Mouse (Mus musculus) spleen, postnatal 14 days (tissue): ENCODE results near the gene Car10.

Experiments used
- DNase-seq, 2 experiments: peaks; one replicate each; pipeline ENCODE4 v3.0.0; 2021 to 2022; ENCODE audit warnings: low spot score in 2 of 2

The Car10 gene

DNA sequence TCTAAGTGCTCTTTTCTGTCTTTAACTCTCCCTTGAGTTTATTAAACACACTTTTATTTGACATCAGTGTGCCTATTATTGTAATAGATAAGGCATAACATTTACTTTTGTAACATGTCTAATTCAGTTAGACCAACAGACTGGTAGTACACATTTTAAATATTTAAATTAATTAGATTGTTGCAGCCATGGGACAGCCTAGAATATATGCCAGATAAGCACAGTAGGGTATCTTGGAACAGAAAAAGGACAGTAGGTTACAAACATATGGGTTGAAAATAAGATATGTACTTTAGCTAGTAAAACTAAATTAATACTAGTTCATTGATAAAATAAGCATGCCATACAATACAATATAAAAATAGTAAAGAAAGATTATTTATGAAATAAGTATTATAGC, 74.6 kb downstream of the Car10 start:
- DNase-seq, result no peak

DNA sequence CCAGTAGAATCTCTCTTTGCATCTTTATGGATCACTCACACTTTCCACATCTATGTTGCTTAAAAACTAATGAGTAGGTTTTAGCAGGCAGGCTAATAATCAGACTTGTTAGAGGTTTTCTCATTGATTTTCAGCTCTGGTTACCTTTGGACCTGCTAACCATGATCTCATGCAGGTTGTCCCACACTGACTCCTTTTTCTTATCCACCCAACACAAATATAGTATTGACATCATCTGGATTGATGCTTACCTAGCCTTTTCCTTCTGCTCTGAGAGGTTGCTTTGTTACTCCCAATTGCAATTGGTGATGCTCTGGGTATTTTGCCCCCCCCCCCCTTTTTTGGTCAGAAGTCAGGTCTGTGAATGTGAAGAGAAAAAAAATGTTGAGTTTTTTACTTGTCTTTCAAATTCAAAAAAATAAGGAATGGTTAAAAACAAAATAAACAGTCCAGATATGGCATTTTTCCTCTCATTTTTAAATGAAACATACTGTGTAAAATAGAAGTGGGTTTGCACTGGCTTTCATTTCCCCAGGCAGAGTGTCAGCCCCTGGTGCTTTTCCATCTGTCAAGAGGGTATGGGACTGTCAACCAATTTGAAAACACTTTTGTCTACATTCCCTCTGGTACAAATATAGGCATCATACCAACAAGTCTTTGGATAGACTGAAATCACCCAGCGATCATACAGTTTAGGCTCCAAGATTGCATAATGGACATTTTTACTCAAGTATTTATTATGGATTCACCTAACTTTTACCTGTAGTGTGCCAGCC, 75.9 kb downstream of the Car10 start:
- no peak for DNase-seq

DNA sequence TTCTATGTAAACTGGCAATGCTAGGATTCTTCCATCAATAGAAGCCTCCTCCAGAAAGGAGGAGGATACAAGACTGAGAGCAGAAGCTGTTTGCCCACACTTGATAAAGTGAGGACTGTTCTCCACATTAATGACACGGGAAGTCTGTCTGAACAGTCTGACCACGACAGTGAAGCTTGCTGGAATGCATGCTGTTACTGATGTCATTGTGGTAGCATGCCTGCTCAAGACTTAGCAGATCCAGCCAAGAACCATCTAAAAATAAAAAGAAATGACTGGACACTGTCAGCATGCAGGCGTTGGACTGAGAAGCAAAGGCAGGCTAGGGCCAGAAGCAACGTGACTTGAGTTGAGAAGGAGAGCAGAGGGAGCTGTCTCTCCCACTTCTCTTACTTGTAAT, 87.6 kb downstream of the Car10 start:
- no peak for DNase-seq

DNA sequence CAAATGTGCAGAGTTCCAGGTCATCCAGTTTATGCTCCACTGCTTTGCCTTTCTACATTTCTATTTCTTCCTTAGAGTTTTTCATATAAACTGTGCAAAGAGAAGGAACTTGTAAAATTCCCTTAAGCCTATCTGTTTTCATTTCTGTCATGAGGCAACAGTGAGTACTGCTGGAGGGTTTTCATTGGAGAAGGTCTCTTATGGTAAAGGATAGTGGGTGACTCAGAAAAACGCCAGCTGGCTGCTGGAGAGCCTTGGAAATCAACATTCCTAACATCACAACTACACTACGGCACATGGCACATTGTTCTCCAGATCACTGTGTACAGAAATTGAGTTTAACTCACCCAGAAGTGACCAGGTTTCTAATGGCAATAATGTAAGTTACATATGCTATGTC, 88.3 kb downstream of the Car10 start:
- no peak for DNase-seq

DNA sequence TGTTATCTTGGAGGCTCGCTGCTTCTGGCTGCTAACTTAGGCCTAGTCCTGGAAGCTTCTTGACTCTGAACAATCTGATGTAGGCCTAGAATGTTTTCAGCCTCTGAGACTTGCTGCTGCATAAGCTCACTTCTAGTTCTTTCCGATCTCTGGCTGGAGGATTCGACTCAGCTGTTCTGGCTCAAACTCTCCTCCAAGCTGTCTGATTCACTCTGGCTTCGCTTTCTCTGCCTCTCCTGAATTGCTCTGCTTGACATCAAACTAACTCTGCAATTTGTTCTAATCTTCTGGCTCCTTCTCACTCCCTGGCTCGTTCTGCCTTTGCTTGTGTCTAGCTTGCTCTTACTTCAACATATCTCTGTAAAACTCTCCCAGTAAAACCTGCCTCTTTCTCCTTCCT, 90.8 kb downstream of the Car10 start:
- no peak for DNase-seq

DNA sequence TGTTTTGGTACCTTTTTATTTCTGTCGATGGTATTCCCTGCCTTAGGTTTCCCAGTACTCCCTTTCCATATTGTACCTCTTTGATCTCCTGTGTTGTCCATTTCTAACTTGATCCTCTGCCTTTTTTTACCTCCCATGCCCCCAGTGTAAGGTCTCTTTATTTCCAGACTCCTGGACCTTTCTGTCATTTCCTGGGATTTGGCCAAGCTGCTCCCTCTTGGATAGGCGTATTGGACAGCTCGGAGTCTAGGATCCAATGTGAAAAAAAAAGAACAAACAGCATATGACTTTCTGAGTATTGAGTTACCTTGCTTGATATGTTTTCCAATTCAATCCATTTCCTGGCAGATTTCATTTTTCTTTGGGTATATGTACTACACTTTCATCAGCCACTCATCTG, 102.2 kb downstream of the Car10 start:
- DNase-seq, result no peak

DNA sequence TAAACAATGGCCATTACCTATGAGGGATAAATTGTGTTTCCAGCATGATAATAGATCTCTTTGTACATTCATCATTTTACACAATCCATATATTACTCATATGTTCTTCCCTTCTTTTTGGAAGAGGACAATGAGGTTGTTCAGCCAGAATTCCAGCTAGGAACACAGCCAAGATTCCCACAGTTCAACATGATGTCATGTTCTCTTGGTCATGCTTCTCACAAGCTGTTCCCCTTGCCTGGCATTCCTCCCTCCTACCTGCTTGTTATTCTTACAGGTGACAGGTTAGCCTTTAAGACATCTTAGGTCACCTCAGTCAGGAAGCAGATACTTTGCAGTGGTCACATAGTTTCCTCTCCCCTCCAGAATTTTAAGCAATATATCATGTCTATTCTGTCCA, 119.6 kb downstream of the Car10 start:
- no peak for DNase-seq

DNA sequence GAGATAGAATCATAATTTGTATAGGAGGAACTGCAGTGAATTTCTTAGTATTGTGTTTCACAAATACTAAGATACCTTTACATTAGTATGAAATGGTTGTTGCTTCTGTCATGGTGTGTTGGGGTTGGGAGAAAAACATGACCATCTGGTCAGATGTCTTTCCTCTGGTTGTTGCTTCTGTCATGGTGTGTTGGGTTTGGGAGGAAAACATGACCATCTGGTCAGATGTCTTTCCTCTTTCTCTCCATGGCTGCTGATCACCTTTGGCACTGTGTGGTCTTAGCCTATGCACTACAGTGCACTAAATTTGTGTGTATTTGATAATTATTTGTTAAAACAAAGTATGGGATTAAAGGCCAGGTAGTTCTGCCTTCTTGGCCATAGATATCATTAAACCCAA, 132.2 kb downstream of the Car10 start:
- no peak for DNase-seq

DNA sequence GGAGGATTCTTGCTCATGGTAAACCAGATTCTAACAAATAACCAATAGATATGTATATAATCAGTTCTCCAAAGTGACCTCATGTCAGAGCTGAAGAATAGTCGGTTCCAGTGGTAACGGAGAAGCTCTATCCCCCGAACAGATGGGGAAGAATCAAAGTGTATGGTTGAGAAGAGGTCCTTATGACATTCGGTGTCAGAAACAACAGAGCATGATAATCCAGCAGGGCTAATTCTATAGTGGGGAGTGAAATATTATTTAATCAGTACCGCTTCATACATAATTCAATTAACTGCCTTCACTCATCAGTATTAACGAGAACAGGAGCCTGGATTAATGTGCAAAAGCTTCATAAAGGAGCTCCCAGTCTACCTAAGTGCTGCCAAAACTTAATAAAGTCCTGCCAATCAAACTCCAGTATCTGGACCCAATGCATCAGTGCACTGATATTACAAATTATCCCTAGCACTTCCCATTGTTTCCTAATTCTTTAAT, 152.0 kb downstream of the Car10 start:
- no peak for DNase-seq

DNA sequence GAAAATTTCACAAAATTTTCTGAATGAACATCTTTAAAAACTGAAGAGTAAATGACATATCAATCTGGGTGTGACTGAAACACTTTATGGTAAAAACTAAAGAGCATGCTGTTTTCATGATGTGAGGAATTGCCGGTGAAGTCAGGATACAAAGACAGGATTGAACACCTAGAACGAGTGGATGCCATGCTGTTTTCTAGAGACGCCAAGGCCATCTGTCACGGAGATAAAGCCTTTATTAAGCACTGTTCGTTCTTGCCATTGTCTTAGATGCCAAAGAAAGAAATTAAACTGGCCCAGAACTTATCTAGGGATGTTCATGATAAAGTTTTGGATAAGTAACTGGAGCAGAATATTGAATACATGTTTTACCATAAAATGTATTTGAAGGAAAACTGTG, 153.9 kb downstream of the Car10 start:
- DNase-seq, result no peak

DNA sequence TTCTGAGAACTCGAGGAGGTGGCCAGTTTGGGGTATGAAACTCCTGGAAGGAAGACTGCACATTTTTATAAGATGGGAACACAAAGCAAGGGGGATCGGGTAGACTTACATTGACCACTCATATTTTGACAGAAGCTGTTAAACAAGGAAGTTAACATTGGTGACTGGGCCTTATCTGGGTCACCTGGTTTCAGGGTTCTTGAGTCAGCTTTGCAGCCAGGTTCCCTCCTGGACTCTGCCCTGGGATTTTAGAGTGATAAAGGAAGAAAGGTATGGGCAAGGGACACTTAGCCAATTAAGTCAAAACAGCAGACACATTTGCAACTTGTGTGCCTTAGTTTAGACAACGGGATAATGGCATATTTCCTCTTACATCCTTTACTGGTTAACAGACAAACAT, 166.2 kb downstream of the Car10 start:
- DNase-seq, result no peak

DNA sequence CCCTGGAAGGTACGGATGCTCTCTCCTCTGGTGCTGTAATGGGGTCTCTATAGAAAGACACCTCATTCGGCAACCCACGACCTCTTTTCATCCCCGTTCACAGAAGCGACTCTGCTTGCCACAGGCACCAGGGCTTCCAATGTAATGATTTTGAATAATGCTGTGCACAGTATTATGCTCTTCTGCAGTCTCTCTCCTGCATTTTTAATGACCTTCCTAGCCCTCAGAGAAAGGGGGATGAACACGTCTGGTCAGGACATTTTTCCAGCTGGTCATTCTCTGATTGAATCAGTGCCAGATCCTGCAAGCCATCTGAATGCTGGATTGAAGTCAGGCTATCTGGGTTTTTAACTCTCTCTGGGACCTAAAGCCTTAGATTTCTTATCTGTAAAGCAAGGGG, 174.2 kb downstream of the Car10 start:
- no peak for DNase-seq

DNA sequence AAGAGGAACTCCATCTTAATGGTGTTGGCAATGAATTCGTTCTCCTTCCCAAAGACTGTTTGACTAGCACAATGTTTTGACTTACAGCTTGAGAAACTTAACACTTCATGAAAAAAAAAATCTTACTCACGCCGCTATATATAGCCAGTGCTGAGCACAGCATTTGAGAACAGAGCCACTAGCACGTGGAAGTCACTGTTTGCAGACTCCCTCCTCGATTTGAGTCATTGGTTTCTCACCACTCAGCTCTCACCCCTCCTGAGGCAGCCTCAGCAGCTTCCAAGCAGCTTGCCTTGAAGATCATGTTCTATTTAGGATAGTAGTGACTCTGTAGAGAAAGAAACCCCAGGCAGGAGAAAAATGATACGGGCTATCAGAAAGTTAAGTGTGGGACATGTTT, 176.1 kb downstream of the Car10 start:
- no peak for DNase-seq

DNA sequence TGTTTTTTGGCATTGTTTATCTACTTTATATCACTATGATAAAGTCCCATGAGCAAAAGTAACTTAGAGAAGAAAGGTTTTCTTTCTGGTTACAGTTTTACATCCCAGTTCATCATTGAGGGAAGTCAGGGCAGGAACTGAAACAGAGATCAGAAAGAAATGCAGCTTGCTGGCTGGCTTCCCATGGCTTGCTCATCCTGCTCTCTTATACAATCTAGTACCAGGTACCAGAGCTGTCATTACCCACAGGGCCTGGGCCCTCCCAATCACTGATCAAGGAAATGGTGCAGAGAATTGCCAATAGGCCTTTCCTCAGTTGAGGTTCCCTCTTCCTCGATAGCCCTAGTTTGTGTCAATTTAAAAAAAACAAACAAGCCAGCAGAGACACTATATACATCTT, 195.8 kb downstream of the Car10 start:
- DNase-seq, result no peak

DNA sequence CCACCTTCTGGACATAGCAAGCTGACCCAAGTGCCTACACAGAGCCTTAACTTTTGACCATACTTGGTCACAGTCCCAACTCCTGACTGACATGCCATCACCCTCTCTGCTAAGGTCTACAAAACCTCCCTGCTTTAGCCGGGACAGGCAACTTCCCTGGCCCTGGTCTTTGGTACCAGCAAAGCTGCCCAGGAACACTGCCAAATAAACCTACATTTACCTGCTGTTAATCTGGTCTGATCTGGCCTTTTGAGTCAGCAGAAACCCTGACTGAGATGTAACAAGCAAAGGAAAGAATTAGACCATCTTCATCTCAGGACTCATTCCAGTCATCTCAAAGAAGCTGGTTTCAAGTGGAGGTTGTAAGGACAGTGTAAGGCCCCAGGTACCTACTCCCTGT, 212.2 kb downstream of the Car10 start:
- DNase-seq, result no peak

DNA sequence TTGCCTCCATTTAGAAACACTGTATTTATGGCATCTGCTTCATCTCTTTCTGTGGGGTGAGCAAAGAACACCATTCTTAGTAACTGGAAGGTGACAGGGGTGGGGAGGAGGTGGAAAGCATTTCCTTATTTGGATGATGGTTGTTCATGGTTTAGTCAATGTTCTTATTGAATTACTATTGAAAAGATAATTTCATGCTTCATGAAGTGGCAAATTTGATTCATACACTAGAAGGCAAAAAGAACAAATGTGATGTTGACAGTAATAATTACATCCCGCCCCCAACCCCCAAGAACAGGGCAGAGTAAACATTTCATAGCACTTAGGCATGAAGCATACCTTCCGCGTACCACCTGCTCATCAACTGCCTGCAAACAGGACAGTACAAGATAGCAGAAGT, 239.9 kb downstream of the Car10 start:
- DNase-seq, result no peak

DNA sequence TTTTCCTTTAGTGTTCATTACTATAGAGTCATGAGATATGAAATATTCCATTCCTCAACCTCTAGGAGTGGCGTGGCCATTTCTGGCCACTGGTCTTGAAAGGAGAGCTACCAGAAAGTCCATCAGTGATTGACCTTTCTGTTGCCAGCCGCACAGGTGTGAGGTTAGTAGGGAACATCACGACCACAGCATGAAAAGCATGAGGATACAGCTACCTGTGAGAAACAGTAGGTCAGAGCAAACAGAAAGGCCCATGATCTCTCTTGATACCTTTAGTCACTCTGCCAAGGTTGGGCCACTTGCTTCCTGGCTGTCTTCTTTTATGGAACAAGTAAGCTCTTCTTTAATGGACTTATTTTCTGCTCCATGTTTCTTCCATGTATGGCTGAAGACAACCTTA, 246.1 kb downstream of the Car10 start:
- DNase-seq, result no peak

DNA sequence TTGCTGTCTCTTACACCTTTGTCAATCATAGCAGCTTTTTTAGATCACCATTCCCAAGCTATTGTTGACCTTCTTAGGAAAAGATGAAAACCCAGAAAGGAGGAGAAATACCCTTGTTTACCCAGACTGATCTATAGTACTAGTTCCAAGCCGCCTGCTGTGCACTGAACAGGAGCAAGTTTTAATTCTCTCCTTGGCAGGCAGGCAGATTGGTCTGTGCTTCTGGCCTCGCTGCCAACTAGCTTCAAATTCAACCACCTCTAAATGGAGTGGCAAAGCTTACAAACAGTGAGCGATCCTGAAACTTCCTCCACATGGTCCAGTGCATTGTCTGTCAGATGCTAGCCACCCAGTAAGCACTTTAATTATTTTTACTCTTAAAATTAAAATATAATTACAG, 247.0 kb downstream of the Car10 start:
- DNase-seq, result no peak

DNA sequence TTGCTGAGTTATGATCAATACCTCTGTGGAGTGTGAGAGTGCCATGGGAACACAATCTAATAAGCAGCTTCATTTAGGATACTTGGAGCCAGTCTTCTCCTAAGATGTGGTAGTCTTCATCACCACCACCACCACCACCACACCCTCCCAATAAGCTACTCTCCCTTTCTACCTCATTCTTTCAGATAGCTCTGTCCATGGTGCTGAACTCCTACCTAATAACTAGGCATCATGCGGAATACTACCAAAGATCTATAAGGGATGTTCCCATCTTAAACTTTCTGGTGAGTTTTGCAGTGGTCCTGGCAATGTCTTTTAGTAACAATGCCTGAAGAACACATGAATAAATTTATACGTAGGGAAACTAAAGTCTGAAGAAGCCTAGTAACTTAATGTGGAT, 263.7 kb downstream of the Car10 start:
- DNase-seq, result no peak

DNA sequence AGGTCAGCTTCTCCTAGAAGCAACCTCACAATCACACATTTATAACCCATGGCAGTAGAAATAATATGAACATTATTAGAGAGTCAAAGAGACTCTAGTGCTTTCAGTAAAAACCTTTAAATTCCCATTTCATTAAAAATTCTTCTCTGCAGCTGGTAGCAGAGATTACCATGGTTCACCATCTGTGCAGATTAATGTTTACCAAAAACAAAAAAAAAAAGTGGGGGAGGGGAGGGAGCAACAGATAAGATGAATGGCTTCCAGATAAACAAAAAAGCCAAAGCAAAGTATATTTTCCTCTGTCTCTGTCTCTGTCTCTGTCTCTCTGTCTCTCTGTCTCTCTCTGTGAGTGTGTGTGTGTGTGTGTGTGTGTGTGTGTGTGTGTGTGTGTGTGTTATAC, 266.3 kb downstream of the Car10 start:
- no peak for DNase-seq

DNA sequence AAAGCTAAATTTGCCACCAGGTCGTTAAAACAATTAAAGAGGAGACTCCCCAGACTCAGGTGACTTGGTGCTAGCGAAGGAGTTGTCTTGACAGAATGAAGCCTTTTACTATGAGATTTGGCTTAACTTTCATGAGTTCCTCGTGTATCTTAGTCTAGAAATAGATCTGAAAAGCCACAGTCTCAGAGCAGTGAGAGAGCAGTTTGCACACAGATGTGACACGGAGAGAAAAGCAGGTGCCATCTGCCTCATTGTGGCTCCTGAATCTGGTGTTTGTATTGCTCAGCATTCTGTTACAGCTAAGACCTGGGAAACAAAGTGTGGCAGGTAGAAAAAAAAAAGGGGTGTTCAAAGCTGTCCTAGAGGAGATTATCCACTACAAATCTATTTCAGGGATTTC, 269.4 kb downstream of the Car10 start:
- no peak for DNase-seq

DNA sequence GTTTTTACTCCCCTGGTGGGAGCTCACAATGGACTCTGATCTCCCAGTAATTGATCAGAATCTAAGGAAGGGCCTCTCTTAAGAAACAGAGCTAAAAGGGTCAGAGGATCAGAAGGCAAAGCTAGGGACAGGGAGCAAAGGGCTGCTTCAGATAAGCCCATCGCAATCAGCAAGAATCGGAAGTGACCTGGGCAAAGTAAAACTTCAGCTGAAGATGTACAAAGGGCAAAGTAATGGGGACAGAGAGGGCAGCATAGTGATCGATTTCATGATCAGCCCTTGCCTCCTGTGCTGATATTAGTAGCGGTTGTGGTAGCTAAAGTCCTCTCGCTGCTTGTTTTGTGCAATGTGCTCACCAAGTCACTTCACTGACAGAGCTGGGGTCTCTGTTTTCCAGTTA, 269.9 kb downstream of the Car10 start:
- DNase-seq, result no peak

DNA sequence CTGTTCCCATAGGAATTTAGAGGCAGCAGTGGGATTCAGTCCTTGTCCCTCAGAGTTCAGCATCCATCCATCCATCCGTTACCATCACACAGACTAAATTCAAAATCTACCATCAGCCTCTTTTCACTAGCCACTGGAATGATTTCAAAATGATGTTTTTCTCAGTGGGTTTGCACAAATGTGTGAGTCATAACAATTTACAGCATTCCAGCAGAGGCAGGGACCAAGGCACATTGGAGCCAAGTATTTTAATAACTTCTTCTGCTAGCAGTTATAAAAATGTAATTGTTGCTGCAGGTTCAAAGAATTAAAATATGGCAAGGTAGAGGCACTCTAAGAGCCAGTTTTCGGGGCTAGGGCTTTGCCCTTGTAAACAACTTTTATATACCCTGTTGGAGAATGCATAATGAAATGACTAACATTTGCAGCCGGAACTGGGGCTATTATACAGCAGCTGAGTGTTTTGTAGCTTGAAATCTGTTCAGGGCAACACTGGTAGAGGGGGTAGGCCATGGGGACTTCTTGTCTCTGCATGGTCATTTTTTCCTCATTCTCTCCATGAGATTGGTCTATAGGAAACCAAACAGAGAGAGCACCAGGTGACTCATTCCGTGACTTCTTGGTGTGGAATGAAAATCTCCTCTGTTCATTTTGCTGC, 276.0 kb downstream of the Car10 start:
- DNase-seq, result no peak

DNA sequence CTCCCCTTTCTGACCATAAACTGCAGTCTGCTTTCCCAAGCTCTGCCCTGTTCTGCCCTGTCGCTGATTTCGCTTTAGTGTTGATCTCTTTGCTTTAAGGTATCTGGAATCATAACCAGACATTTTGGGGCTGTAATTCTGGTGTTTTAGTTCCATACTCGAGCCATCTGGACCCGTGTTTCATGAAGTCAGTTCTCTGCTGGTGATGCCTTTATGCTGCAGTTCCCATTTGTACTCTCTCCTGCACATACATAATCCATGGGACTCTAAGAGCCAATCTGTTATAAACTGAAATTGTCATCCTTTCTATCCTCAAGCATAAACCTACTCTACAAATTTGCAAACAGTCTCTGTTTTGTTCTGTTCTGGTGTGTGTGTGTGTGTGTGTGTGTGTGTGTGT, 293.3 kb downstream of the Car10 start:
- no peak for DNase-seq
